Mouse (Mus musculus) intestine, postnatal 0 days (tissue): ENCODE measurements around the gene Bod1l. TPM values are rescaled to one million over a fixed set of nuclear protein-coding genes. Genes with fewer than 3 reads are reported as not detected.

Experiments
- ATAC-seq: fragments of 200-750 bp; cut with Nextera tagmentation; 2 replicates; pipeline ENCODE4 v1.8.0; 2017; ENCODE audit warnings: mild to moderate bottlenecking, moderate TSS enrichment, moderate library complexity
- H3K27ac ChIP-seq: fragments of 300-500 bp; sonication (generic); 2 replicates; pipeline ENCODE4 v1.5.1; 2014; ENCODE audit warnings: mild to moderate bottlenecking, low read depth, low read length, moderate library complexity
- H3K27me3 ChIP-seq: fragments of 300-500 bp; sonication (generic); replicated peaks from 2 replicates; pipeline ENCODE4 v1.6.1; 2014; ENCODE audit warnings: low read length, mixed read lengths; ENCODE audit not compliant: control insufficient read depth, insufficient read depth
- H3K36me3 ChIP-seq: fragments of 300-500 bp; sonication (generic); 2 replicates; pipeline ENCODE4 v1.6.1; 2014; ENCODE audit warnings: mild to moderate bottlenecking, moderate library complexity; ENCODE audit not compliant: control insufficient read depth, insufficient read depth
- H3K4me1 ChIP-seq: fragments of 300-500 bp; sonication (generic); replicated peaks from 2 replicates; pipeline ENCODE4 v1.6.1; 2014; ENCODE audit warnings: antibody characterized with exemption, low read length, mixed read lengths; ENCODE audit not compliant: control insufficient read depth, insufficient read depth
- H3K4me2 ChIP-seq: fragments of 300-500 bp; sonication (generic); replicated peaks from 2 replicates; pipeline ENCODE4 v1.6.1; 2014; ENCODE audit warnings: low read depth, mild to moderate bottlenecking, moderate library complexity
- H3K4me3 ChIP-seq: fragments of 300-500 bp; sonication (generic); 2 replicates; pipeline ENCODE4 v1.5.1; 2014; ENCODE audit warnings: low read depth, low read length
- H3K9ac ChIP-seq: fragments of 300-500 bp; sonication (generic); 2 replicates; pipeline ENCODE4 v1.6.1; 2014; ENCODE audit warnings: mild to moderate bottlenecking, low read depth, low read length
- H3K9me3 ChIP-seq: fragments of 300-500 bp; sonication (generic); 2 replicates; pipeline ENCODE4 v1.6.1; 2016; ENCODE audit warnings: mixed run types; ENCODE audit not compliant: control insufficient read depth
- CTCF ChIP-seq: sonication (generic); IDR thresholded peaks from 2 replicates; pipeline ENCODE4 v1.5.1; 2016; ENCODE audit warnings: low read depth, mild to moderate bottlenecking, control low read depth, antibody characterized with exemption, moderate library complexity
- WGBS: fragments of 180-500 bp; shearing (Covaris S2); extraction: QIAGEN DNeasy Blood & Tissue Kit; methylation state at CpG from one replicate; pipeline ENCODE4 v1.1.7; 2014; 5-methylcytosine and 5-hydroxymethylcytosine counted together
- polyA plus RNA-seq: library from polyadenylated mRNA; unstranded; fragments of >200 nt; fragmentation: Nextera tagmentation; extraction: Ambion mirVana; gene quantifications from 2 replicates; pipeline ENCODE4 v1.2.1, GENCODE M21; 2015

Gene Bod1l
- polyA plus RNA-seq, 1 experiment from 2014 or later = 13.2 TPM

DNA sequence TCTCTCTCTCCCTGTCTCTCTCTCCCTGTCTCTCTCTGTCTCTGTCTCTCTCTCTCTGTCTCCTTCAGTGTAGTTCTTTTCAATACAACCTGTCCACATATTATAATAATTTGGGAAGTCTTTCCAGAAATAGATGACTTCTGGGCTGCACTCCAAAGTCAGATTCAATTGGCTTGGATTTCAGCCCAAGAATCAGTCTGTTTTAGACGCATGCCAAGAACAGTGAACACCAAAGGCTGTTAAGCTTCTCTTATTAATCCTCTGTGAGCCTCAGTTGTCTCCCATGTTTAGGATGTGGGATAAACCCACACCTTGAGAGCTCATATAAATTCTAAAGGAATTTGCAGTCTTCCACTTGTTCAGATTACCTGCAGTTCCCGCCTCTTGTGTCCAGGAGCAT lies 27.0 kb upstream of the Bod1l start:
- H3K36me3 ChIP-seq = no peaks in the 10 kb centered on the region
- H3K4me3 ChIP-seq = no peak overlapping the region
- 69% methylated on average over 2 of the region's 2 CpGs for WGBS
- H3K4me1 ChIP-seq = no peaks in the 10 kb centered on the region
- no peak overlapping the region for H3K27ac ChIP-seq
- no peaks in the 10 kb centered on the region for H3K9me3 ChIP-seq
- no peak overlapping the region for H3K9ac ChIP-seq
- no peak for ATAC-seq
- H3K27me3 ChIP-seq = no peaks in the 10 kb centered on the region
- no peak for TF ChIP-seq CTCF
- no peak overlapping the region for H3K4me2 ChIP-seq

DNA sequence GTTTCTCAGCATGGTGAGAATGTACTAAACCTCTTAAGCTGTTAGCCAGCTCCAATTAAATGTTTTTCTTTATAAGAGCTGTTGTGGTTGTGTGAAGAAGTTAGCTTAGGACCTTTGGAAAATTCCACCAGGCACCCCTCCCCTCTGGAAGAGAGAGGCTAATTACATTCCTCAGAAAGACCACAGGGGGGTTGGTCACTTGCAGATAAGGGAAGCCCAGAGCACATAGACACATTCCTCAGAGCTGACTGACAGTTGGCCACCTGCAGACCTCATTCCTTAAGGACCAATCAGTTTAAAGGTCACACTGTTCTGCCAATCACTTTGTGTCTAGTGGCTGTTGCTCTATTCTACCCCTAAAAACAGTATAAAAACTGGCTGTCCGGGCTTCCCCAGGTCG lies 11.7 kb upstream of the Bod1l start:
- H3K9ac ChIP-seq = no peak overlapping the region
- no peaks in the 10 kb centered on the region for H3K36me3 ChIP-seq
- WGBS = 88% methylated on average over 2 of the region's 2 CpGs
- TF ChIP-seq CTCF = no peak
- H3K4me1 ChIP-seq = no peaks in the 10 kb centered on the region
- H3K27me3 ChIP-seq = no peaks in the 10 kb centered on the region
- no peak for ATAC-seq
- no peak overlapping the region for H3K4me3 ChIP-seq
- no peak overlapping the region for H3K27ac ChIP-seq
- H3K4me2 ChIP-seq = no peak overlapping the region
- H3K9me3 ChIP-seq = no peaks in the 10 kb centered on the region

DNA sequence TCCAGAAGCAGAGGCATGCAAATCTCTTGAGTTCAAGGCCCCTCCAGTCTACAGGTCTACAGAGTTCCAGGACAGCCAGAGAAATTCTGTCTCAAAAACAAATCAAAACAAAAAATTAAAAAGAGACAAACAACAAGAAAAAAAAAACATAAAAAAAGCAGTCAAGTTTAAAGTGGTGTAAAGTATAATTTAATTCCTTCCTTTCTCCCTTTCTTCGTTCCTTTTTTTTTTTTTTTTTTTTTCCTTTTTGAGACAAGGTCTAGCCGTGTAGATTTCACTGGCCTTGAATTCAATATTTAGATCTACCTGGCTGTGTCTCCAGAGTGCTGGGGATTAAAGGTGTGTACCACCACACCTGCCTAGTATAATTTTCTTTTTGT lies 1.4 kb upstream of the Bod1l start:
- 67% methylated on average over 2 of the region's 2 CpGs for WGBS
- Histone ChIP-seq H3K36me3 (no peaks in the 10 kb centered on the region), H3K9ac (no peak overlapping the region), H3K4me2 (peak overlapping the region; percentile 89), H3K4me3 (peak overlapping the region; percentile 99), H3K27ac (no peak overlapping the region), H3K4me1 (peaks cover 5% of the 10 kb centered on the region; the same call in 1 of the 2 replicates), H3K9me3 (no peaks in the 10 kb centered on the region), H3K27me3 (no peaks in the 10 kb centered on the region)
- TF ChIP-seq CTCF = no peak
- no peak for ATAC-seq

DNA sequence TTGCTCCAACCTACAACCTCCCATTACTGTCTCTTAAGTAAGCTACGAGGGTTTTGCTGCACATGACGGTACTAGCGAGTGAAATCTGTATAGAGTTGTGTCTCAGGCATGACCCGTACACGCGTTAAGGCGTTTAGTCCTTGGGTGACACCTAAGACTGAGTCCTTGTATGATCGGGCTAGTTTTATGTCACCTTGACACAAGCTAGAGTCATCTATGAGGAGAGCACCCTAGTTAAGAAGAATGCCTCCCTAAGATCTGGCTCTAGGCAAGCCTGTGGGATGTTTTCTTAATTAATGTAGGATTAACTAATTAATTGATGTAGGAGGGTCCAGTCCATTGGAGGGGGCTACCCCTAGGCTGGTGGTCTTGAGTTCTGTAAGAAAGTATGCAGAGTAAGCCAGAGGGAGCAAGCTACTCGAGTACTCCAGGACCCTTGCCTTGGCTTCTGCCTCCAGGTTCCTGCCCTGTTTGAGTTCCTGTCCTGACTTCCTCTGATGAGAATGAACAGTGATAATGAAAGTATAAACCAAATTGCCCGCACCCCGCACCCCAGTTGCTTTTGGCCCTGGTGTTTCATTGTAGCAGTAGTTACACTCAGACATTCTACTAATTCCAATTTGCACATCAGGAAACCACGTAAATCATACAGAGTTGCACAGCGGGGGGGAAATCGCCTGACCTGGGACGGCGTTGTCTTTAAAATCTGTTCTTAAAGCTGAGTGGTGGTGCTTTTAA lies 874 bp upstream of the Bod1l start:
- ATAC-seq = peak; percentile 32; the same call in 1 of the 2 replicates
- H3K4me3 ChIP-seq = peak overlapping the region; percentile 99
- H3K4me2 ChIP-seq = peak overlapping the region; percentile 89
- no peak overlapping the region for H3K27ac ChIP-seq
- no peak overlapping the region for H3K9ac ChIP-seq
- TF ChIP-seq CTCF = no peak
- 19% methylated on average over 16 of the region's 16 CpGs for WGBS
- H3K36me3 ChIP-seq = no peaks in the 10 kb centered on the region
- H3K4me1 ChIP-seq = peaks cover 5% of the 10 kb centered on the region; the same call in 1 of the 2 replicates
- H3K27me3 ChIP-seq = no peaks in the 10 kb centered on the region
- no peaks in the 10 kb centered on the region for H3K9me3 ChIP-seq

DNA sequence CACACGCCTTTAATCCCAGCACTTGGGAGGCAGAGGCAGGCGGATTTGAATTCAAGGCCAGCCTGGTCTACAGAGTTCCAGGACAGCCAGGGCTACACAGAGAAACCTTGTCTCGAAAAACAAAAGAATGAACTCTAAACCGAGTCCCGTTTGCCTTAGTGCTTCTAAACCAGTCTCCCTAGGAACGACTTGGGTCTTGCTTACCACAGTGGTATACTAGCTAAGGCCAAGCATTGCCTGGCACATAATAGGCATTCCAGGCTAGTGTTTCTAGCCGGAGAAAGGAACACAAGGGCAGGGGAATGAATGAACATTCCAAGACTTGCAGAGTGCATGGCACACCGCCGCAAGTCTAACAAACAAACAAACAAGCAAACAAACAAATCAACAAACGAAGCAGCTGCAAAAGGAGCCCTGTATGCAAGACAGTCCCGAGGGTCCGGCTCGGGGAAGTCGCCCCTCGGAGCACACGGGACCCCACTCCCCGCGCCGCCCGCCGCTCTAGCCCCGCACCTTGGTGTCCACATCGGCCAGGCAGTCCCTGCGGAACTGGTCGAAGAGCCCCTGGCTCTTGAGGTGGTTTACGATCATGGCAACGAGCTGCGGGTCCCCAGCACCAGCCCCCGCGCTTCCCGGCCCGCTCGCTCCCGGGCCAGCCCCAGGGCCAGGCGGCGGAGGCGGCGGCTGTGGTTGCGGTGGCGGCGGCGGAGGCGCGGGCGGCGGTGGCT lies 532 bp downstream of the Bod1l start:
- no peak for TF ChIP-seq CTCF
- Histone ChIP-seq H3K4me2 (peak overlapping the region; percentile 89), H3K4me1 (peaks cover 5% of the 10 kb centered on the region; the same call in 1 of the 2 replicates), H3K4me3 (peak overlapping the region; percentile 99), H3K9ac (peak overlapping the region; percentile 86), H3K36me3 (no peaks in the 10 kb centered on the region), H3K27me3 (no peaks in the 10 kb centered on the region), H3K9me3 (no peaks in the 10 kb centered on the region), H3K27ac (peak overlapping the region; percentile 80)
- no peak for ATAC-seq
- WGBS = 1% methylated on average over 46 of the region's 46 CpGs

DNA sequence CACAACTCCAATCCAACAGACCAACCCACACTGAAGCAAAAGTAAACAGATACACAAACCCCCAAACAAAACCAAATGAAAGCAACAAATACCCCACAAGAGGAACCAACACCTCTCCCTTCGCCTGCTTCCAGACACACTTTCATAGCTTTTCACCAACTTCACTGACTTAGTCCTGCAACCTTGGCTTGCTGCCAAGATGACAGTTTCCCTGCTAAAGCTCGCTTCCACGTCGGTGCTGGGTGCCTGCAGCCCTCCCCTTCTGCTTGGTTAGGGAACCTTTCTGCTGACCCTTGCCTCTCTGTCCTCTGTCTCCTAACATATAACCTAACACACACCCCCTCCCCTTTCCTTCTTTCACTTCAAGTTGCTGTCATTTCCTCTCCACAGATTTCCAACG lies 1.4 kb downstream of the Bod1l start:
- peak overlapping the region; percentile 89 for H3K4me2 ChIP-seq
- no peak overlapping the region for H3K9ac ChIP-seq
- H3K9me3 ChIP-seq = no peaks in the 10 kb centered on the region
- WGBS = 7% methylated on average over 5 of the region's 5 CpGs
- H3K36me3 ChIP-seq = no peaks in the 10 kb centered on the region
- H3K27me3 ChIP-seq = no peaks in the 10 kb centered on the region
- no peak for ATAC-seq
- no peak for TF ChIP-seq CTCF
- peak overlapping the region; percentile 99 for H3K4me3 ChIP-seq
- no peak overlapping the region for H3K27ac ChIP-seq
- peaks cover 5% of the 10 kb centered on the region; the same call in 1 of the 2 replicates for H3K4me1 ChIP-seq
